Comparison of ENCODE assay signal across 8 mouse cellular contexts in the genomic region with DNA sequence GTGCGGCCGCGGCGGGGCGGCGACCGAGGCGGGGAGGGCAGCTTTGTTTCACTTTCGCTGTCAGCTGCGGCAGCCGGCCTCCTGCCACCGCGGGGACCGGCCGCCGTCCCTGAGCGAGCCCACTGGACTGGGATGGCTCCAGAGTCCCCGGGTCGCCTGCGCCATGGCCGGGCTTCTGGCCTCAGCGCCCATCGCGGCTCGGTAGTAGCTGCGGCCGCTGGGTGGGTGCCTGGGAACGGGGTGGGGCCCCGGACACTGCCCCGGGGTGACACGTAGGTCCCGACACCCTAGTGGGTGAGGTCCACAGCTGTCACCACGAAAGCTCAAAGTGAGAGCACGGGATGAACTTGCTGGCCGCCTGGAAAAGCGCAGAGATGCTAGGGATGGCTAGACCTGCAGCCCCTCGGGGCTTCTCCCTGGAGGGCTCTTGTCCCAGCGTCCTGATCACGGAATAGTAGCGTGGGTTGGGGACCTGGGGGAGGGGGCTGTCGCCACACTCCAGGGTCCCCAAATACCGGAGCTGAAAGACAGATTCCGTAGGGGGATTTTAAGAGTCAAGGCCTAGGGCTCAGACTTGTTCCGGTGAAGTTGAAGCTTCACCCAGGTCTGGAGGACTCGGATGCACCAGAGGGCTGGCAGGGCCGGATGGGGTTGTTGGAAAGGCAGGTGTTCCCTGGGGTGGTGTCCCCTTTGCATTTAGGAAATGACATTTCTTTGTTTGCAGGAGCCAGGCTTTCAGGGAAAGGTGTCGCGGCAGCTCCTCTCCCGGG. TPM values are rescaled to one million over a fixed set of nuclear protein-coding genes. Genes with fewer than 3 reads are reported as not detected.
DNase-seq lines count a peak whose midpoint lies in the region; ATAC-seq lines count a peak whose summit lies in the region.

No protein-coding gene starts in this region.

- peak overlapping the region; percentile 74 for H3K4me2 ChIP-seq in hindbrain, embryonic 14.5 days (replicated peaks)
- H3K4me2 ChIP-seq in liver, embryonic 16.5 days (ENCODE audit: low read depth, low read length) = peak overlapping the region; percentile 83
- H3K4me2 ChIP-seq in neural tube, embryonic 15.5 days = peak overlapping the region; percentile 93

- H3K4me3 ChIP-seq in forebrain, embryonic 10.5 days = peak overlapping the region; percentile 95
- peak overlapping the region; percentile 74 for H3K4me3 ChIP-seq in hindbrain, embryonic 14.5 days (replicated peaks; ENCODE audit: low read length)
- H3K4me3 ChIP-seq in liver, embryonic 16.5 days (ENCODE audit: low read depth, low read length) = peak overlapping the region; percentile 88
- peak overlapping the region; percentile 92 for H3K4me3 ChIP-seq in neural tube, embryonic 15.5 days (replicated peaks)

- peak; percentile 65 for ATAC-seq in hindbrain, embryonic 14.5 days (ENCODE audit: low FRiP score)
- ATAC-seq in liver, embryonic 16.5 days (ENCODE audit: low read depth) = peak; percentile 57
- ATAC-seq in neural tube, embryonic 15.5 days (ENCODE audit: low FRiP score) = peak; percentile 57

- peak overlapping the region; percentile 88 for H3K9ac ChIP-seq in hindbrain, embryonic 14.5 days
- peak overlapping the region; percentile 85 for H3K9ac ChIP-seq in liver, embryonic 16.5 days (ENCODE audit: low read depth, low read length)
- peak overlapping the region; percentile 96 for H3K9ac ChIP-seq in neural tube, embryonic 15.5 days (replicated peaks)

- H3K36me3 ChIP-seq in forebrain, embryonic 10.5 days (replicated peaks) = no peaks in the 10 kb centered on the region
- H3K36me3 ChIP-seq in hindbrain, embryonic 14.5 days (replicated peaks; ENCODE audit: control insufficient read depth, insufficient read depth) = no peaks in the 10 kb centered on the region
- H3K36me3 ChIP-seq in liver, embryonic 16.5 days (ENCODE audit: control insufficient read depth, insufficient read depth) = no peaks in the 10 kb centered on the region
- H3K36me3 ChIP-seq in neural tube, embryonic 15.5 days = no peaks in the 10 kb centered on the region

- H3K27ac ChIP-seq in forebrain, embryonic 10.5 days = peak overlapping the region; percentile 94
- peak overlapping the region; percentile 87 for H3K27ac ChIP-seq in hindbrain, embryonic 14.5 days
- H3K27ac ChIP-seq in liver, embryonic 16.5 days (ENCODE audit: low read length) = peak overlapping the region; percentile 81
- H3K27ac ChIP-seq in neural tube, embryonic 15.5 days (replicated peaks) = peak overlapping the region; percentile 92

- DNase-seq in urinary bladder, postnatal 14 days (ENCODE audit: low spot score) = peak; percentile 21
- no peak for DNase-seq in urinary bladder, postnatal 10 days (ENCODE audit: low spot score)
- DNase-seq in brain, adult 2 months (ENCODE audit: low read depth, low spot score) = peak; percentile 51
- DNase-seq in forebrain, embryonic 10.5 days (ENCODE audit: extremely low spot score, low spot score) = peak; percentile 49
- no peak for DNase-seq in hindbrain, embryonic 14.5 days (ENCODE audit: low spot score)
- DNase-seq in ovary, postnatal 36 days (ENCODE audit: low spot score) = no peak

- under 1% methylated on average over 49 of the region's 49 CpGs for WGBS in forebrain, embryonic 10.5 days
- WGBS in hindbrain, embryonic 14.5 days = under 1% methylated on average over 43 of the region's 49 CpGs
- WGBS in liver, embryonic 16.5 days (ENCODE audit: insufficient replicate concordance) = 1% methylated on average over 47 of the region's 49 CpGs
- under 1% methylated on average over 49 of the region's 49 CpGs for WGBS in neural tube, embryonic 15.5 days

- peaks cover 14% of the 10 kb centered on the region for H3K27me3 ChIP-seq in forebrain, embryonic 10.5 days (ENCODE audit: poor library complexity, severe bottlenecking)
- no peaks in the 10 kb centered on the region for H3K27me3 ChIP-seq in hindbrain, embryonic 14.5 days (ENCODE audit: control insufficient read depth, insufficient read depth, low read length)
- peaks cover 5% of the 10 kb centered on the region for H3K27me3 ChIP-seq in liver, embryonic 16.5 days (ENCODE audit: control insufficient read depth, insufficient read depth, low read depth, low read length)
- no peaks in the 10 kb centered on the region for H3K27me3 ChIP-seq in neural tube, embryonic 15.5 days (replicated peaks)

- H3K4me1 ChIP-seq in forebrain, embryonic 10.5 days = peaks cover 69% of the 10 kb centered on the region
- H3K4me1 ChIP-seq in hindbrain, embryonic 14.5 days (replicated peaks; ENCODE audit: control insufficient read depth, insufficient read depth, low read length) = peaks cover 35% of the 10 kb centered on the region
- peaks cover 34% of the 10 kb centered on the region for H3K4me1 ChIP-seq in liver, embryonic 16.5 days (ENCODE audit: control insufficient read depth, low read depth, low read length)
- peaks cover 56% of the 10 kb centered on the region for H3K4me1 ChIP-seq in neural tube, embryonic 15.5 days

- H3K9me3 ChIP-seq in forebrain, embryonic 10.5 days = no peaks in the 10 kb centered on the region
- no peaks in the 10 kb centered on the region for H3K9me3 ChIP-seq in hindbrain, embryonic 14.5 days (ENCODE audit: control insufficient read depth, low read length)
- H3K9me3 ChIP-seq in liver, embryonic 16.5 days (replicated peaks; ENCODE audit: control insufficient read depth, low read length) = no peaks in the 10 kb centered on the region
- H3K9me3 ChIP-seq in neural tube, embryonic 15.5 days (replicated peaks) = no peaks in the 10 kb centered on the region

RNA-seq across cellular contexts. Expression of a gene that starts 0.6 kb away (rescaled TPM):
- 45.4 and 46.7 TPM in 2 replicates for polyA plus RNA-seq in forebrain, embryonic 10.5 days (2016; fragmentation: Nextera tagmentation; extraction: Ambion mirVana)
- 292 and 336 TPM in 2 replicates for polyA plus RNA-seq in hindbrain, embryonic 14.5 days (2014; fragmentation: Nextera tagmentation; extraction: Ambion mirVana)
- polyA plus RNA-seq in liver, embryonic 16.5 days (2015; fragmentation: Nextera tagmentation; extraction: Ambion mirVana) = 16.8 and 20.5 TPM in 2 replicates
- 255 and 299 TPM in 2 replicates for polyA plus RNA-seq in neural tube, embryonic 15.5 days (2015; fragmentation: Nextera tagmentation; extraction: Ambion mirVana)

RNA-seq across cellular contexts. Expression of a gene that starts 31.2 kb away (rescaled TPM):
- polyA plus RNA-seq in forebrain, embryonic 10.5 days (2016; fragmentation: Nextera tagmentation; extraction: Ambion mirVana) = 155 TPM in 2 replicates
- polyA plus RNA-seq in hindbrain, embryonic 14.5 days (2014; fragmentation: Nextera tagmentation; extraction: Ambion mirVana) = 26.0 and 28.6 TPM in 2 replicates
- 44.3 and 46.6 TPM in 2 replicates for polyA plus RNA-seq in liver, embryonic 16.5 days (2015; fragmentation: Nextera tagmentation; extraction: Ambion mirVana)
- 24.8 and 41.8 TPM in 2 replicates for polyA plus RNA-seq in neural tube, embryonic 15.5 days (2015; fragmentation: Nextera tagmentation; extraction: Ambion mirVana)

RNA-seq across cellular contexts. Expression of a gene that starts 38.8 kb away (rescaled TPM):
- polyA plus RNA-seq in forebrain, embryonic 10.5 days (2016; fragmentation: Nextera tagmentation; extraction: Ambion mirVana) = 3.4 and 4.3 TPM in 2 replicates
- 0.75 and 1.1 TPM in 2 replicates for polyA plus RNA-seq in hindbrain, embryonic 14.5 days (2014; fragmentation: Nextera tagmentation; extraction: Ambion mirVana)
- polyA plus RNA-seq in liver, embryonic 16.5 days (2015; fragmentation: Nextera tagmentation; extraction: Ambion mirVana) = 1.5 and 1.8 TPM in 2 replicates
- 1.8 and 2.5 TPM in 2 replicates for polyA plus RNA-seq in neural tube, embryonic 15.5 days (2015; fragmentation: Nextera tagmentation; extraction: Ambion mirVana)

RNA-seq across cellular contexts. Expression of a gene that starts 56.1 kb away (rescaled TPM):
- polyA plus RNA-seq in forebrain, embryonic 10.5 days (2016; fragmentation: Nextera tagmentation; extraction: Ambion mirVana) = 0.26 and 0.40 TPM in 2 replicates
- 7.5 and 8.0 TPM in 2 replicates for polyA plus RNA-seq in hindbrain, embryonic 14.5 days (2014; fragmentation: Nextera tagmentation; extraction: Ambion mirVana)
- polyA plus RNA-seq in liver, embryonic 16.5 days (2015; fragmentation: Nextera tagmentation; extraction: Ambion mirVana) = 0.05 and 0.06 TPM in 2 replicates
- 6.4 and 7.4 TPM in 2 replicates for polyA plus RNA-seq in neural tube, embryonic 15.5 days (2015; fragmentation: Nextera tagmentation; extraction: Ambion mirVana)

Comparison
In these comparisons a context has a peak if more than half of its experiments do, and no peak if none do; other contexts are left out.
1. DNase-seq: peak in urinary bladder, postnatal 14 days (single experiment), brain, adult 2 months (single experiment) and forebrain, embryonic 10.5 days (single experiment); none in urinary bladder, postnatal 10 days (single experiment), hindbrain, embryonic 14.5 days (single experiment) and ovary, postnatal 36 days (single experiment).
2. Peak in every context shown above with its lines, with median percentiles within 50 percentile points of each other: H3K27ac ChIP-seq, H3K4me3 ChIP-seq, ATAC-seq, H3K4me2 ChIP-seq and H3K9ac ChIP-seq.